Mouse (Mus musculus) skeletal muscle tissue, adult 2 months (tissue): ENCODE measurements around the gene Vat1.
"Not testable (repeated sequence)": the region's sequence is repeated elsewhere in the genome, so short reads cannot be mapped to it uniquely, and the experiment has no call there.

Source experiments
- DNase-seq: peaks from one replicate; pipeline ENCODE4 v3.0.0-alpha.2; 2012; ENCODE audit warnings: low read depth, low spot score

Vat1 gene

GRCm38 (mm10) chr11:101466552-101466950 lies 521 bp upstream of the Vat1 start:
- not testable (repeated sequence) for DNase-seq

GRCm38 (mm10) chr11:101465101-101465868 lies 745 bp downstream of the Vat1 start:
- DNase-seq = peak; percentile 80

GRCm38 (mm10) chr11:101464211-101465100 lies 1.6 kb downstream of the Vat1 start, which contains the start of gene Rnd2:
Gene Rnd2 (plus strand): TSS chr11:101464999.
- no peak for DNase-seq

GRCm38 (mm10) chr11:101462583-101463440 lies 3.2 kb downstream of the Vat1 start:
- no peak for DNase-seq

- DNase-seq = no peak
Observed at GRCm38 (mm10) chr11:101462141-101462540, 3.9 kb downstream of the Vat1 start.

GRCm38 (mm10) chr11:101460321-101460720 lies 5.7 kb downstream of the Vat1 start:
- no peak for DNase-seq

- no peak for DNase-seq
Observed at GRCm38 (mm10) chr11:101459716-101460115, 6.3 kb downstream of the Vat1 start.

GRCm38 (mm10) chr11:101458217-101458616 lies 7.8 kb downstream of the Vat1 start:
- no peak for DNase-seq

- DNase-seq = no peak
Observed at GRCm38 (mm10) chr11:101457631-101458030, 8.4 kb downstream of the Vat1 start.

GRCm38 (mm10) chr11:101455627-101456026 lies 10.4 kb downstream of the Vat1 start:
- DNase-seq = no peak

GRCm38 (mm10) chr11:101454702-101455101 lies 11.3 kb downstream of the Vat1 start:
- no peak for DNase-seq

GRCm38 (mm10) chr11:101452093-101452774 lies 13.8 kb downstream of the Vat1 start:
- no peak for DNase-seq

- no peak for DNase-seq
Observed at GRCm38 (mm10) chr11:101451536-101451935, 14.5 kb downstream of the Vat1 start.

- no peak for DNase-seq
Observed at GRCm38 (mm10) chr11:101450394-101450793, 15.6 kb downstream of the Vat1 start.

GRCm38 (mm10) chr11:101449596-101449995 lies 16.4 kb downstream of the Vat1 start:
- not testable (repeated sequence) for DNase-seq

GRCm38 (mm10) chr11:101448899-101449298 lies 17.1 kb downstream of the Vat1 start:
- DNase-seq = no peak

- DNase-seq = peak; percentile 81
Observed at GRCm38 (mm10) chr11:101448274-101448746, 17.7 kb downstream of the Vat1 start, which contains the start of gene Ifi35. Gene Ifi35 (plus strand): TSS chr11:101448407.

- no peak for DNase-seq
Observed at GRCm38 (mm10) chr11:101447786-101448185, 18.2 kb downstream of the Vat1 start.

GRCm38 (mm10) chr11:101446860-101447259 lies 19.2 kb downstream of the Vat1 start:
- not testable (repeated sequence) for DNase-seq

- no peak for DNase-seq
Observed at GRCm38 (mm10) chr11:101446319-101446718, 19.7 kb downstream of the Vat1 start.

GRCm38 (mm10) chr11:101442760-101443159 lies 23.3 kb downstream of the Vat1 start:
- DNase-seq = no peak
